18 mouse cellular contexts compared by ENCODE assay signal in genomic region chr6:66428370-66428769, GRCm38 (mm10).
"Had no signal": no experiment of that assay in that cellular context is flagged by ENCODE, and none has a peak within 500 bp of the region (broad histone marks: within the 10 kb centered on the region; RNA-seq: fewer than 3 reads in every experiment).

No protein-coding gene starts in this region.

- DNase-seq: kidney, adult 8-10 months; kidney, postnatal 10 days; kidney, postnatal 36 days; layer of hippocampus, postnatal 36 days; left cerebral cortex, postnatal 4 days; liver; liver, embryonic 13.5 days; lung, adult 2 months; lung, postnatal 14 days; lung, postnatal 4 days; right cerebral cortex, postnatal 25 days; thymus, adult 18-20 months; thymus, postnatal 4 days had no signal

- ATAC-seq: midbrain, embryonic 15.5 days had no signal

- H3K4me3 ChIP-seq: kidney, embryonic 15.5 days; left cerebral cortex, adult 2 months; limb, embryonic 13.5 days; liver, embryonic 13.5 days; midbrain, embryonic 12.5 days; midbrain, embryonic 15.5 days had no signal

- H3K27ac ChIP-seq: kidney, embryonic 15.5 days; left cerebral cortex, adult 2 months; limb, embryonic 13.5 days; liver, embryonic 13.5 days; midbrain, embryonic 12.5 days; midbrain, embryonic 15.5 days had no signal

- H3K27me3 ChIP-seq: kidney, embryonic 15.5 days; limb, embryonic 13.5 days; liver, embryonic 13.5 days; midbrain, embryonic 12.5 days; midbrain, embryonic 15.5 days had no signal

- H3K9ac ChIP-seq: kidney, embryonic 15.5 days; limb, embryonic 13.5 days; liver, embryonic 13.5 days; midbrain, embryonic 12.5 days; midbrain, embryonic 15.5 days had no signal

- H3K4me1 ChIP-seq: kidney, embryonic 15.5 days; liver, embryonic 13.5 days; midbrain, embryonic 12.5 days; midbrain, embryonic 15.5 days had no signal

- H3K4me2 ChIP-seq: kidney, embryonic 15.5 days; limb, embryonic 13.5 days; liver, embryonic 13.5 days; midbrain, embryonic 12.5 days; midbrain, embryonic 15.5 days had no signal

- H3K9me3 ChIP-seq: kidney, embryonic 15.5 days; liver, embryonic 13.5 days; midbrain, embryonic 12.5 days; midbrain, embryonic 15.5 days had no signal

- H3K36me3 ChIP-seq: kidney, embryonic 15.5 days; limb, embryonic 13.5 days; liver, embryonic 13.5 days; midbrain, embryonic 12.5 days; midbrain, embryonic 15.5 days had no signal
